Mouse (Mus musculus) embryo, embryonic 10.5 days (tissue): ENCODE measurements around the gene Trim69.

Experiments used
- DNase-seq: peaks from one replicate; pipeline ENCODE4 v3.0.0-alpha.2; 2015; ENCODE audit warnings: low spot score

Trim69 gene

DNA sequence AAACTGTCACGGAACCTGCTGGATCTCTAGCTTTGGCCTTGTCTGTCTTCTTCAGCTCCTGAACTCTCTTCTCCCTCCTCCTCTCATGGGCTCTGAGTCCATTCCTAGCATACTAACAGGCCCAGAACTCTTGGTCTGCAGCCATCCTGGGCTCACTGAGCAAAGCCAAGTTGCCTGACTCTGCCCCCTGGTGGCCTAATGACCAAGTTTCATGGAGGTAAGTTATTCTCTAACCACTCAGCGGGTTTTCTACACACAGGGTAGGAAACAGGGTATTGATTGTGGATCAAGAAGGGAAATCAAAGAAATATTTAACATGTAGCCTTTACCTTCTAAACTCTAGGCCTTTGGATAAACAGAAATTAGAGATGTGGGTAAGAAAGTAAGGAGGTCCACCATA lies at the start of gene Trim69:
Gene Trim69 (plus strand): TSS at position 21 of the 400 bp plus-strand sequence.
- peak; percentile 91 for DNase-seq

DNA sequence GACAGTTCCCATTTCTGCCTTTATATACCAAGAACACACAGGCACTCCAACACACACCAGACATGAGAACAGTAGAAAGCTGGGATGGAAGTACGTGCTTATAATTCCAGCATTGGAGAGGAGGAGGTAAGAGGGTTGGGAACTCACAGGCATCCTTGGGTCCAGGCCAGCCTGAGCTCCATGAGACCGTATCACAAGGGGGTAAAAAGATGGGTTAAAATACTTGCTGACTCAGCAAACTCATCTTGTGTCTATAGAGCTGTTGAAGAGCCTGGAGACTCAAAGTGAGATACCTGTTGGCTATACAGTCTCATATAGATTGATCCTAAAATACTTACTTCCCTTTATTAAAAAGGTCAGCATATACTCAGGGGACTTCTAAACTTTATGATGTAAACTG lies 43.6 kb upstream of the Trim69 start:
- no peak for DNase-seq

DNA sequence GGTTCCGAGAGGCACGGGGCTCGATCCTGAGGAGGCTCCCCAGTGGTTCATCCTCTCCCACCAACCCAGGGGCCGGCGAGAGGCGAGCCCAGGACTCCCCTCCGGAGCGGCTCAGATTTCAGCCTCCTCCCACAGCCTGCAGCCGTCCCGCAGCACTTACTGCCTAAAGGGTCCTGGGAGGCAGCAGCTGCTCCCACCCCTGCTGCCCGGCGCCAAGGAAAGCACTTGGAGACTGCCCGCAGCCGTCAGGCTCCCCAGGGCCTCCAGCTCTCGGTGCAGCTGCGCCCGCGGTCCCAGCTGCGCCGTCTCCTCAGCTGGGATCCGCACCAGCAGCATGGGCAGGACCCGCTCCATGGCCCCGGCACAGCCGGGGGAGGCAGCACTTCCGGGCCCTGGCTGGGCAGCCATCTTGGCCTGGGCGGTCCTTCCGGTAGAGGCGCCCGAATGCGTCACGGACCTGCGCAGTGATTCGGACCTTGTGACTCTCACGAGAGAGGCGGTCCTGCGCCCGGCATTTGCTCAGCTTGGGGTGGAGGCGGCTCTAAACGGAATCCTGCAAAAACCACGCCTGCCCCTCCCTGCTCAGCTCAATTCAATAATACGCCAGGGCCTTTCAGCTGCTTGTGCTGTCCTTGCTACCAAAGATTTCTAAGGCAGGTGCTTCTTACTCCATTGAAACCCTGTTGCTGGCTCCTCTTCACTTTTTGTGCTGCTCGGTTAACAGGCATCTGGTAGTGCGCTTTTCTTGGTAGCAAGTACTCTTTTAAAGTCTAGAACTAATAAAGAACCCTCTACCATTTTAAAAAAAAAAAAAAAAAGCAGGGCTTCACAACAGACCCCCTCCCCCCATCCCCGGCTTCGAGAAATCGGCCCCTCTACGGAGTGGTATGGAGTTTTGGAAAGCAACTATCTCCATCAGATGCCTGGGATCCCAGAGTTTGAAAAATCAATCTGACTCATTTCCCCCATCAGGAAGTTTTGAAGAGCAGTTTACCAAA lies 42.2 kb upstream of the Trim69 start, which contains the start of gene Spg11:
Gene Spg11 (minus strand): TSS at position 426 of the 998 bp plus-strand sequence.
- DNase-seq = peak; percentile 98

- DNase-seq = no peak
These were observed 34.6 kb upstream of the Trim69 start for GRCm38 (mm10) chr2:122125680-122126572.

DNA sequence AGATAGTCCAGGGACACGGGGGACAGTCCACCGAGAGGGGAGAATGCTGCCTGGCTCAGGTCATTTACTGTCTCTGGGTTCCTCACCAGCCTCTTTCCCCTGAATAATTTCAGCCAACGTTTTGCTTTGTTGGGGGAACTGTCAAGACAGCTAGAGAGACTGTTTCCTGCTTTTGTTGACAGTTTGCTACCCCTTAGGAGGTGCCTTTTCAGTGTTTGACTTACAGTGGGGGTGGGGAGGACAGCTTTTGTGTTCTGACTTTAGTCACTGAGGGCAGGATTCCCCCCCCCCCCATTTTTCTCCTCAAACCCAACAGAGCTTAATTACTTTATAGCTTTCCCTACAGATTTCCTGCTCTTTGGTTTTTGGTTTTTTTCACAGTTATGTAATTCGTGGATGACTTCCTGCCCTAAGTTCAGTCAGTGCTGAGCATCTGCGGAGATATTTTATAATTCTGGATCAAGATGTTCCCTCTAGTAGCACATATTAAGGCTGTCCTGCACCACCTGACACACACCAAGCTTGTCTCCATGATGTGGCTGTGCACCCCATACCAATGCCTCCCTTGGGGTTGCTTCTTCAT lies 33.6 kb upstream of the Trim69 start:
- DNase-seq = no peak

GRCm38 (mm10) chr2:122127635-122128034 lies 32.9 kb upstream of the Trim69 start:
- no peak for DNase-seq

DNA sequence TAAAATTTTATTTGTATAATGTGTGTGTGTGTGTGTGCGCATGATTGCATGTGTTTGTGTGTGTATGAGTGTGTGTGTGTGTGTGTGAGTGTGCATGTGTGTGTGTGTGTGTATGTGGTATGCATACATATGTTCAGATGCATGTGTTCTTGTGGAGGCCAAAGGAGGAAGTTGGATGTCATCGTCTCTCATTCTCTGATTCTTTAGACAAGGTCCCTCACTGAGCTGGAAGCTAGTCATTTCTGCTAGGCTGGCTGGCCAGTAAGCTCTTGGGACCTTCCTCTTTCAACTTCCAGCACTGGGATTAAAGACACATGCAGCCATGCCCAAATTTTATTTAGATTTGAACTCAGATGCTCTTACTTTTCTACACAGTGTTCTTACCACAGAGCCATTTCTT lies 28.4 kb upstream of the Trim69 start:
- no peak for DNase-seq

- no peak for DNase-seq
These were observed 27.9 kb upstream of the Trim69 start for GRCm38 (mm10) chr2:122132618-122133017.

GRCm38 (mm10) chr2:122137839-122138465 lies 22.5 kb upstream of the Trim69 start:
- no peak for DNase-seq

GRCm38 (mm10) chr2:122140815-122141214 lies 19.7 kb upstream of the Trim69 start:
- no peak for DNase-seq

- DNase-seq = no peak
These were observed 19.1 kb upstream of the Trim69 start for GRCm38 (mm10) chr2:122141332-122141967.

GRCm38 (mm10) chr2:122143111-122143510 lies 17.4 kb upstream of the Trim69 start:
- no peak for DNase-seq

GRCm38 (mm10) chr2:122145756-122146155 lies 14.7 kb upstream of the Trim69 start:
- DNase-seq = no peak

GRCm38 (mm10) chr2:122146687-122147086 lies 13.8 kb upstream of the Trim69 start:
- DNase-seq = no peak

- DNase-seq = peak; percentile 99
These were observed 12.8 kb upstream of the Trim69 start, which contains the start of gene B2m for GRCm38 (mm10) chr2:122147508-122148241. Gene B2m (plus strand): TSS chr2:122147686.

GRCm38 (mm10) chr2:122148242-122148917 lies 12.1 kb upstream of the Trim69 start:
- DNase-seq = peak; percentile 34

- DNase-seq = no peak
These were observed 11.2 kb upstream of the Trim69 start for GRCm38 (mm10) chr2:122149316-122149715.

GRCm38 (mm10) chr2:122149716-122150115 lies 10.8 kb upstream of the Trim69 start:
- DNase-seq = no peak

DNA sequence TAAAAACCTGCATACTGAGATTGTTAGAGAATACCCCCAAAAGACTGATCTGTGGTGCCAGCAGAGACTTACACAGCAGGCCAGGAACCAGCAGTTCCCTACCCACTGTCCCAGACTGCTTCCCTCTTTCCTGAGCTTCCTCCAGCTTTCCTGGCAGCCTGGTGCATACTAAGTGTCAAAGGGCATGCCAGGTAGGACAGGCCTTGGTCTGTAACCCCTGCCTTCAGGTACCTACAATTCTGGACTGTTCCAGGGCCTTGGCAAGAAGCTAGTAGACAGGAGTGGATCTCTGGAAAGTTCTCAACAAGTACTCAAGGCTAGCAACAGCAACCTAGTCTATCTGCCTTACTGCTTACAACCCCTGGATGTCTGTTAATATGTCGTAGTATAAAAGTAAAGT lies 9.3 kb upstream of the Trim69 start:
- DNase-seq = no peak

DNA sequence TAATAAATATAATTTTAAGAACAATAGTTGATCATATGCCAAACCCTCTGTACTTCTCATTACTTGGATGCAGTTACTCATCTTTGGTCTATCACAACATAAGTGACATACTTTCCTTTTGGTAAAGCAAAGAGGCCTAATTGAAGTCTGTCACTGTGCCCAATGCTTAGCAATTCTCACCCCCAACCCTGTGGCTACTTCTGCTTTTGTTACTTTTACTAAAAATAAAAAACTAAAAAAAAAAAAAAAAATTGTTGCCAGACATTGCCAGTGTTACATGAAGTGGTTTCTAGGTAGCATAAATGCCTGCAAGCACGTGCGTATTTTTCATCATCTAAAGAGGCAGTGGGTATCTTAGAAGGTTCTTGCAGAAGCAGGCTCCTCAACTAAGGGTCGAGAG lies 7.7 kb upstream of the Trim69 start:
- DNase-seq = no peak
